Mouse (Mus musculus) brain, embryonic 14.5 days (tissue): ENCODE data around the gene Cdon.

Experiments
- CTCF ChIP-seq: fragments of 200-500 bp; IDR thresholded peaks from 2 replicates; pipeline ENCODE4 v1.5.1; 2012; ENCODE audit warnings: inconsistent platforms, mild to moderate bottlenecking, moderate library complexity, borderline replicate concordance; ENCODE audit not compliant: insufficient read depth, insufficient read length; ENCODE audit errors: extremely low read depth
- POLR2A ChIP-seq: fragments of 200-500 bp; IDR thresholded peaks from 2 replicates; pipeline ENCODE4 v1.6.1; 2012; ENCODE audit warnings: mild to moderate bottlenecking, inconsistent platforms, borderline replicate concordance; ENCODE audit not compliant: poor library complexity, insufficient read depth, insufficient read length, severe bottlenecking; ENCODE audit errors: extremely low read depth

DNA sequence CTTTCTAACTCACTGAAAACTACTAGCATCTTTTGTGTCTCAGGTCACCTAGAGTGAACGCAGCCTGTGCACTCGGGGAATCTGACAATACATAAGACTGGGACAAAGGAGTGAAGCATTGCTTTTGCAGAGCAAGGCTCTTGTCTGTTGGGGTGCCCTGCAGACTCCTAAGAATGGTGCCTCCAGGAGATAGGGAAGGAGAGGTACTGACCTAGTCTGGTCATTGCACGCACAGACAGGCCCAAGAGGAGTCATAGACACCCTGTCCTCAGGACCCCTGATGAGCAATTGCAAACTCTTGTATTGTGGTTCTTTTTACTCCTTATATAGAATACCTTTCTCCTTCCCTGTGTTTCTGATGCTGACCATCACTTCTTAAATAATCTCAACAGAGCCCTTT is 13.4 kb downstream of the Cdon start:
- TF ChIP-seq POLR2A (no peak), CTCF (no peak)
